ENCODE assay signal across 24 mouse cellular contexts in the genomic region with DNA sequence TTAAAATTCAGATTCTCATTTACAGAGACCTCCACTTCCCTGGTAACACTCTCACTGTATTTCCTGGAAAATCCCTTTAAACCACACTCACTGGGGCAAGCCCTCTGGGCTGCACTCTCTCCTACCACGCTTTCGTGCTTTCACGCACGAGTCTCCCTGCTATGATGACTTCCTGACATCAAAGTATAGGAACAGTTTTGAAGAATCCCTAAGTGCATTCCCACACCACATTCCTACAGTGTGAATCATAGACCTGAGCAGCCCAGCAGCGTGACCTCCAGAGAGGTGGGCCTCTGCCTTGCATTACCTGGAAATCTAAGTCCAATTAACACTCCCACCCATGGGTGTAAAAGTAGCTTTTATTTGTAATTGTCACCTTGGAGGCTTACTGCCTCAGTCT. TPM values are rescaled to one million over a fixed set of nuclear protein-coding genes. Genes with fewer than 3 reads are reported as not detected.
"Had no signal": no experiment of that assay in that cellular context is flagged by ENCODE, and none has a peak within 500 bp of the region (broad histone marks: within the 10 kb centered on the region; RNA-seq: fewer than 3 reads in every experiment).

No protein-coding gene starts in this region.

- DNase-seq: liver, postnatal 0 days; lung, embryonic 14.5 days; lung, postnatal 14 days; lung, postnatal 36 days; midbrain, embryonic 14.5 days; retina, postnatal 1 day; right cerebral cortex, adult 18-20 months; right cerebral cortex, postnatal 25 days; right cerebral cortex, postnatal 4 days; spleen, adult 18-20 months; thymus, adult 18-20 months; thymus, postnatal 14 days; thymus, postnatal 36 days had no signal

- H3K36me3 ChIP-seq: midbrain, embryonic 10.5 days; midbrain, embryonic 12.5 days; neural tube, embryonic 13.5 days; neural tube, embryonic 15.5 days had no signal

- ATAC-seq: liver, postnatal 0 days; midbrain, embryonic 16.5 days had no signal

- H3K9ac ChIP-seq: liver, postnatal 0 days; lung, embryonic 14.5 days; midbrain, embryonic 12.5 days; neural tube, embryonic 13.5 days; neural tube, embryonic 15.5 days had no signal

- H3K9me3 ChIP-seq: midbrain, embryonic 10.5 days; midbrain, embryonic 12.5 days; neural tube, embryonic 13.5 days; neural tube, embryonic 15.5 days had no signal

- H3K4me1 ChIP-seq: midbrain, embryonic 12.5 days; neural tube, embryonic 13.5 days; neural tube, embryonic 15.5 days had no signal

- H3K27ac ChIP-seq: macrophage; midbrain, embryonic 10.5 days; midbrain, embryonic 12.5 days; neural tube, embryonic 13.5 days; neural tube, embryonic 15.5 days had no signal

- H3K27me3 ChIP-seq: midbrain, embryonic 12.5 days had no signal

- H3K4me2 ChIP-seq: lung, embryonic 14.5 days; midbrain, embryonic 12.5 days; neural tube, embryonic 13.5 days; neural tube, embryonic 15.5 days had no signal

- H3K4me3 ChIP-seq: megakaryocyte, embryonic 14.5 days; midbrain, embryonic 10.5 days; midbrain, embryonic 12.5 days; myocyte; neural tube, embryonic 13.5 days; neural tube, embryonic 15.5 days had no signal

RNA-seq across cellular contexts. Expression of a gene that starts 43.4 kb away (rescaled TPM):
- total RNA-seq: megakaryocyte progenitor cell, adult 5-6 weeks had no signal
- polyA plus RNA-seq: macrophage; myocyte; small intestine, adult 2 months; stomach, embryonic 14.5 days had no signal
